In genomic region chr2:119995391-119996281, GRCm38 (mm10) we compare ENCODE assay signal across 9 mouse cellular contexts. TPM values are rescaled to one million over a fixed set of nuclear protein-coding genes. Genes with fewer than 3 reads are reported as not detected.
DNase-seq lines count a peak whose midpoint lies in the region; ATAC-seq lines count a peak whose summit lies in the region.
"Had no signal": no experiment of that assay in that cellular context is flagged by ENCODE, and none has a peak within 500 bp of the region (broad histone marks: within the 10 kb centered on the region; RNA-seq: fewer than 3 reads in every experiment).

No protein-coding gene starts in this region.

- no peak overlapping the region for H3K4me3 ChIP-seq in heart, embryonic 16.5 days (ENCODE audit: low read length)
- H3K4me3 ChIP-seq in limb, embryonic 10.5 days = no peak overlapping the region
- no peak overlapping the region for H3K4me3 ChIP-seq in stomach, embryonic 15.5 days (replicated peaks)
- H3K4me3 ChIP-seq: erythroblast, embryonic 14.5 days had no signal

- H3K27ac ChIP-seq in heart, embryonic 16.5 days (ENCODE audit: low read length) = peak overlapping the region; percentile 69
- H3K27ac ChIP-seq in limb, embryonic 10.5 days = peak overlapping the region; percentile 85
- H3K27ac ChIP-seq in stomach, embryonic 15.5 days = peak overlapping the region; percentile 83

- 27% methylated on average over 9 of the region's 9 CpGs for WGBS in heart, embryonic 16.5 days
- 54% methylated on average over 9 of the region's 9 CpGs for WGBS in limb, embryonic 10.5 days
- WGBS in stomach, embryonic 15.5 days = 34% methylated on average over 9 of the region's 9 CpGs

- H3K36me3 ChIP-seq in heart, embryonic 16.5 days (ENCODE audit: control insufficient read depth, insufficient read depth) = no peaks in the 10 kb centered on the region; the same call in 1 of the 2 replicates
- H3K36me3 ChIP-seq in limb, embryonic 10.5 days = peaks cover 3% of the 10 kb centered on the region
- H3K36me3 ChIP-seq in stomach, embryonic 15.5 days = no peaks in the 10 kb centered on the region

- H3K9me3 ChIP-seq in heart, embryonic 16.5 days (replicated peaks; ENCODE audit: control insufficient read depth, low read length) = no peaks in the 10 kb centered on the region
- H3K9me3 ChIP-seq in limb, embryonic 10.5 days (replicated peaks) = no peaks in the 10 kb centered on the region
- no peaks in the 10 kb centered on the region for H3K9me3 ChIP-seq in stomach, embryonic 15.5 days

- H3K4me2 ChIP-seq in heart, embryonic 16.5 days (ENCODE audit: low read depth, low read length) = no peak overlapping the region
- H3K4me2 ChIP-seq in stomach, embryonic 15.5 days = no peak overlapping the region

- H3K9ac ChIP-seq in heart, embryonic 16.5 days (ENCODE audit: low read length) = no peak overlapping the region
- H3K9ac ChIP-seq in stomach, embryonic 15.5 days = no peak overlapping the region

- peaks cover 10% of the 10 kb centered on the region for H3K4me1 ChIP-seq in heart, embryonic 16.5 days (ENCODE audit: control insufficient read depth, insufficient read depth, low read length)
- H3K4me1 ChIP-seq in limb, embryonic 10.5 days = peaks cover 29% of the 10 kb centered on the region
- 0 out of 2 replicates have a peak, but pooled peaks cover 11% of the 10 kb centered on the region for H3K4me1 ChIP-seq in stomach, embryonic 15.5 days

- peak; percentile 38 for DNase-seq in adrenal gland, postnatal 10 days
- no peak for DNase-seq in adrenal gland, postnatal 4 days (ENCODE audit: low spot score in 2 of 2)
- DNase-seq in limb, embryonic 10.5 days (ENCODE audit: low spot score) = peak; percentile 55
- DNase-seq in left cerebral cortex, adult 18-20 months (ENCODE audit: low spot score in 2 of 2) = no peak
- no peak for DNase-seq in right cerebral cortex, postnatal 36 days (ENCODE audit: low spot score in 2 of 2)

- no peaks in the 10 kb centered on the region for H3K27me3 ChIP-seq in heart, embryonic 16.5 days (ENCODE audit: control insufficient read depth, insufficient read depth, low read length)
- no peaks in the 10 kb centered on the region for H3K27me3 ChIP-seq in limb, embryonic 10.5 days (ENCODE audit: low read depth, poor library complexity, severe bottlenecking)
- H3K27me3 ChIP-seq in stomach, embryonic 15.5 days (replicated peaks) = no peaks in the 10 kb centered on the region

- ATAC-seq in common myeloid progenitor, adult 5-6 weeks (replicated peaks; ENCODE audit: low read depth, poor library complexity, severe bottlenecking) = peak; percentile 90
- ATAC-seq in heart, embryonic 16.5 days (replicated peaks; ENCODE audit: extremely low read depth, insufficient read depth, low FRiP score) = peak; percentile 67
- no peak for ATAC-seq in stomach, embryonic 15.5 days (ENCODE audit: insufficient read depth, low FRiP score, low read depth)

RNA-seq across cellular contexts. Expression of gene Mapkbp1, which starts 23.1 kb away (rescaled TPM):
- 10 to 100 TPM; 12.0 to 15.3 TPM for total RNA-seq in adrenal gland, postnatal 10 days (2021)
- 10 to 100 TPM; 25.3 to 27.2 TPM for total RNA-seq in adrenal gland, postnatal 4 days (2021)
- 2.6 and 9.0 TPM in 2 replicates for total RNA-seq in common myeloid progenitor, adult 5-6 weeks (2017)
- 2.2 and 2.4 TPM in 2 replicates for polyA plus RNA-seq in heart, embryonic 16.5 days (2015; fragmentation: Nextera tagmentation; extraction: Ambion mirVana)
- polyA plus RNA-seq in limb, embryonic 10.5 days (2016; fragmentation: Nextera tagmentation; extraction: Ambion mirVana) = 2.8 and 4.5 TPM in 2 replicates
- polyA plus RNA-seq in stomach, embryonic 15.5 days (2015; fragmentation: Nextera tagmentation; extraction: Ambion mirVana) = 2.8 and 3.3 TPM in 2 replicates
- 10 to 100 TPM; 44.9 to 45.1 TPM for total RNA-seq in left cerebral cortex, adult 18-20 months (2021)

RNA-seq across cellular contexts. Expression of gene Jmjd7, which starts 31.6 kb away (rescaled TPM):
- 10 to 100 TPM in 1 of 2 experiments, 1 to 10 TPM in 1; 9.3 to 11.9 TPM for total RNA-seq in adrenal gland, postnatal 10 days (2021)
- total RNA-seq in adrenal gland, postnatal 4 days (2021) = 10 to 100 TPM; 15.0 to 16.8 TPM
- total RNA-seq in common myeloid progenitor, adult 5-6 weeks (2017) = 4.2 and 6.2 TPM in 2 replicates
- polyA plus RNA-seq in heart, embryonic 16.5 days (2015; fragmentation: Nextera tagmentation; extraction: Ambion mirVana) = 16.7 and 17.3 TPM in 2 replicates
- polyA plus RNA-seq in limb, embryonic 10.5 days (2016; fragmentation: Nextera tagmentation; extraction: Ambion mirVana) = 19.8 and 25.1 TPM in 2 replicates
- 15.0 and 17.2 TPM in 2 replicates for polyA plus RNA-seq in stomach, embryonic 15.5 days (2015; fragmentation: Nextera tagmentation; extraction: Ambion mirVana)
- total RNA-seq in left cerebral cortex, adult 18-20 months (2021) = 1 to 10 TPM; 4.2 to 5.1 TPM

RNA-seq across cellular contexts. Expression of gene Gm28042, which starts 31.7 kb away (rescaled TPM):
- 1 to 10 TPM in 1 of 2 experiments, under 1 TPM in 1; 0.69 to 4.7 TPM for total RNA-seq in adrenal gland, postnatal 10 days (2021)
- total RNA-seq in adrenal gland, postnatal 4 days (2021) = 1 to 10 TPM; 1.5 to 4.2 TPM
- 0.23 and 1.4 TPM in 2 replicates for total RNA-seq in common myeloid progenitor, adult 5-6 weeks (2017)
- 2.0 and 2.2 TPM in 2 replicates for polyA plus RNA-seq in heart, embryonic 16.5 days (2015; fragmentation: Nextera tagmentation; extraction: Ambion mirVana)
- 3.6 and 4.3 TPM in 2 replicates for polyA plus RNA-seq in limb, embryonic 10.5 days (2016; fragmentation: Nextera tagmentation; extraction: Ambion mirVana)
- polyA plus RNA-seq in stomach, embryonic 15.5 days (2015; fragmentation: Nextera tagmentation; extraction: Ambion mirVana) = 2.2 and 3.4 TPM in 2 replicates
- total RNA-seq in left cerebral cortex, adult 18-20 months (2021) = 1 to 10 TPM in 1 of 2 experiments, not detected in 1; 1.3 TPM

RNA-seq across cellular contexts. Expression of gene Pla2g4b, which starts 37.6 kb away (rescaled TPM):
- 1 to 10 TPM; 1.1 to 4.0 TPM for total RNA-seq in adrenal gland, postnatal 10 days (2021)
- 1 to 10 TPM; 3.6 to 3.7 TPM for total RNA-seq in adrenal gland, postnatal 4 days (2021)
- total RNA-seq in common myeloid progenitor, adult 5-6 weeks (2017) = 0.64 TPM in 1 of 2 replicates, not detected in the other
- polyA plus RNA-seq in heart, embryonic 16.5 days (2015; fragmentation: Nextera tagmentation; extraction: Ambion mirVana) = 1.8 and 2.3 TPM in 2 replicates
- 1.4 and 3.9 TPM in 2 replicates for polyA plus RNA-seq in limb, embryonic 10.5 days (2016; fragmentation: Nextera tagmentation; extraction: Ambion mirVana)
- polyA plus RNA-seq in stomach, embryonic 15.5 days (2015; fragmentation: Nextera tagmentation; extraction: Ambion mirVana) = 1.2 and 1.5 TPM in 2 replicates
- total RNA-seq in left cerebral cortex, adult 18-20 months (2021) = 1 to 10 TPM; 3.2 to 3.3 TPM

Comparison
In these comparisons a context has a peak if more than half of its experiments do, and no peak if none do; other contexts are left out.
1. DNase-seq: peak in adrenal gland, postnatal 10 days (single experiment) and limb, embryonic 10.5 days (single experiment); none in adrenal gland, postnatal 4 days (0 of 2), left cerebral cortex, adult 18-20 months (0 of 2) and right cerebral cortex, postnatal 36 days (0 of 2).
2. Peak in every context shown above with its lines, with median percentiles within 50 percentile points of each other: H3K27ac ChIP-seq.